Mouse (Mus musculus): Measurements from ENCODE around the gene Rrp9. TPM values are rescaled to one million over a fixed set of nuclear protein-coding genes. Genes with fewer than 3 reads are reported as not detected.

The Rrp9 gene
- total RNA-seq, 2 experiments from 2014 or later, result 3.5 to 6.4 TPM

DNA sequence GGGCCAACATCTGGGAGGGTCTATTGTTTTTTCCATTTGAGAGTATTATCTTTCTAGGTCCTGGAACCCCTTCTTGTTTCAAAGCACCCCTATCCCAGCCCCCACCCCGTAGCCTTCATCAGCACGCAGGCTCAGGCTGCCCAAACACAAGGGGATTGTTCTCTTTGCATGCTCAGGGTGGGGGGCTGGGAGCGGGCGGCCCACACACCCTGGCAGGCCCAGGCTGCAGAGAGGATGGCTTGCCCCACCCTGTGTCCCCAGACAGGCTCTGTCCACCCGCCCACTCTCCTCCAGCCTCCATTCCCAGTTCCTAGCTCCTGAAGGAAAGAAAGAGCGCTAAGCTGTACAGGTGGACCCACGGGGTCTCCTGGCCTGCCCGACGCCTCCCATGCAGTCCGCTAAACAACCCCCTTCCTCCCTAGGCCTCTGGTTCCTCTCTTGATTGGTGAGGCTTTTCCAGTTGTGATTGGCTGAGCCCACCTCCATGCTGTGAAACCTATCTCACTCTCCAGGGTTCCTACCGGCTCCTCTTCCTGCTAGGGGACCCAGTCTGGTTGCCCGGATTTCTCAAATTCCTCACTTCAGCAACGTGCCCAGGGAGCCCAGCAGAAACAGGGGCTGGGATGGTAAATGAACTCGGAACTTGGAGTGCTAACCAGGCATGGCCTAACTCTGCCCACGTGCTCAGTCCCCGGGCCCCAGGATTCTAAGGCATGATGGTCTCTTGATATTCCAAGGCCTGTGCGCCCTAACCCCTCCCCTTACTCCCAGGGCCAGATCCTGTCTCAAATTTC lies 20.7 kb upstream of the Rrp9 start:
- no peak for ATAC-seq (replicated peaks; ENCODE audit: low FRiP score, poor library complexity, severe bottlenecking)

DNA sequence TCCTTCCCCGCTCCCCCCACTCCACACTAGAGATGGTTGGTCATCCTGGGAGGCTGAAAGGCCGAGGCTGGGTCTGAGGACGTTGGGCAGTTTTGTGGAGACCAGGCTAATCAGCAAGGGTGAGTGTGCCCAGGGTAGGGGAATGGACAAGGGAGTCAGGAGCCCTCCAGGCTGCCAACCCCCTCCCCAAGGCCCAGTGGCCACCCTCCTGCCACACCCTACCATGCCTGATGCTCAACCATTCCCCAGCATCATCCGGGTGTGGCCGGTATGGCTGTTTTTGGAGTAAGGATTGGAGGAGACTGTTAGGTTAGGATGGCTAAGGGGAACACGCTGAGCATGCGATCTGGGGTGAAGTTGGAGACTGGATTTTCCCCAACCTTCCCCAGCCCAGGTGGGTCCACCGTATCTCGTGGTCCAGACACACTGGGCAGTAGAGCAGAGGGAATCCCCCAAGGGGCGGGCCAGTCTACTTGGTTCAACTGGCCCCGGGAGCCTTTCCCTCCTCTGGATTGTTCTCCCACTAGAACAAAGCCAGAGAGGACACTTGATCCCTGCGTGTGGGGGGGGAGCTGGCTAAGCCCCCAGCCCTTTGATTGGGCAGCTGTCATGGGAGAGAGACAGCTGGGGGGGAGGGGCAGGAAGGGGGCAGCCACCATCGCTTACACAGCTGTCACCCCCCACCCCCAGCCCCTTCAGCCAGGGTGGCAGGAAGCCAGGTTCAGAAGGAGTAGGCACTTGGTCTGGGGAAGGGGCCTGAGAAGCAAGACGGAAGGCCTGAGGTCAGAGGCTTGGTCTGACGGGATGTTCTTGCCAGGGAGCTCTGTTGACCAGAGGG lies 19.2 kb upstream of the Rrp9 start:
- ATAC-seq (replicated peaks; ENCODE audit: low FRiP score, poor library complexity, severe bottlenecking), result no peak

DNA sequence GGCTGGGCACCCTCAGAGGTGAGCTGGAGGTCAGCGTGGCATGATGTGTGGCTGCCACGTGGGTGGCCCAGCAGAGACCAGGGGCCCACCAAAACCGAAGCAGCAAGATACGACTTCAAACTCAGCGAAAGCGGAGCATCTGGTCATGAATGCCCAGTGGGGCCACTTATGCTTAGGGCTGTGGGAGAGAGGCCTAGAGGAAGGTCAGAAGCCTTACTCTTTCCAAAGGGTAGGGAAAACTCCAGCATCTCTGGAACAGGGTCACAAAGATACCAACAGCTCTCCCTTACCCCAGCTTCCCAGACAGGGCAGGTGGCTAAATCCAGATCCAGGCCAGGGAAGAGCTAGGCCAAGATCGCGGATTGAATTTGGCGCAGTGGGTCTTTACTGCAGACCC lies 18.6 kb upstream of the Rrp9 start:
- ATAC-seq (replicated peaks; ENCODE audit: low FRiP score, poor library complexity, severe bottlenecking), result no peak

DNA sequence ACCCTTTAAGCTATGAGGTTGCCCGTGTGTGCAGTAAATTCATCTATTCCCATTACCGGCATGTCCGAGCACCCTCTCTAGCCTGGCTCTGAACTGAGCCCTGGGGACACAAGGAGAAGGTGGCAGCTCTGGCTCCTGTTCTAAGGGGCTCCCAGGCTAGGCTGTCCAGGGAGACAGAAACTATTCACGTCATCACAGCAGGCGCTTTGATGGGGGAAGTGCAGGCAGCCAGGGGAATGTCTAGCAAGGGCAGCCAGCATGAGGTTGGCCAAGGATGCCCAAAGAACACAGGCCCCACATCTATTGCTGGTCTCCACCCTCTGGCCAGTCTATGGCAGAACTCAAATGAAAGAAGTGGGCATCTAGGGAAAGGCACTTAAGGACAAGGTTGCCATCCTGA lies 17.8 kb upstream of the Rrp9 start:
- ATAC-seq (replicated peaks; ENCODE audit: low FRiP score, poor library complexity, severe bottlenecking), result no peak

GRCm38 (mm10) chr9:106459946-106460345 lies 15.8 kb upstream of the Rrp9 start:
- ATAC-seq (replicated peaks; ENCODE audit: low FRiP score, poor library complexity, severe bottlenecking), result no peak

DNA sequence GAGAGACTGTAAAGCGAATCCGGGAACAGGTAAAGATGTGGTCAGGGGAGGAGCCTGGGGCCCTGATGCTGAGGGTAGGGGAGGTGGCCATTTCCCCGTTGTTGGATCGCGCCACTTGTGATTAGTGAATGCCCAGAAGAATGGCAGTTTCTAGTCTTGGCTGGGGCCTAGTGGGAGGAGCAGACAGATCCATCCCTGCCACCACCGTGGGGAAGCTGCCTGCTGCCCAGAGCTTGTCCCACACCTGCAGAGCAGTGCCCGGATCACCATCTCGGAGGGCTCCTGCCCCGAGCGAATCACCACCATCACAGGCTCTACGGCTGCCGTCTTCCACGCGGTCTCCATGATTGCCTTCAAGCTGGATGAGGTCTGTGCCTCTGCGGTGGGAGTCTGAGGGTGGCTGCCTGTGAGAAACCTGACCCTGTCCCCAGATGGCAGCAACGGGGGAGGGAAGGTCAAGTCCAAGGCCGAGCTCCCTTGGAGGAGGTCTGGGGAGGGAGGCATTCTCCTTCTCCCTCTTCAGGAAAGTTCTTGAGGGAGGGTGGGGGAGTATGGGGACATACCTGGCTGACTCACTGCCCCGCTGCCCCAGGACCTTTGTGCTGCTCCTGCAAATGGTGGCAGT lies 15.2 kb upstream of the Rrp9 start:
- no peak for ATAC-seq (replicated peaks; ENCODE audit: low FRiP score, poor library complexity, severe bottlenecking)

GRCm38 (mm10) chr9:106461026-106461415 lies 14.7 kb upstream of the Rrp9 start:
- ATAC-seq (replicated peaks; ENCODE audit: low FRiP score, poor library complexity, severe bottlenecking), result no peak

DNA sequence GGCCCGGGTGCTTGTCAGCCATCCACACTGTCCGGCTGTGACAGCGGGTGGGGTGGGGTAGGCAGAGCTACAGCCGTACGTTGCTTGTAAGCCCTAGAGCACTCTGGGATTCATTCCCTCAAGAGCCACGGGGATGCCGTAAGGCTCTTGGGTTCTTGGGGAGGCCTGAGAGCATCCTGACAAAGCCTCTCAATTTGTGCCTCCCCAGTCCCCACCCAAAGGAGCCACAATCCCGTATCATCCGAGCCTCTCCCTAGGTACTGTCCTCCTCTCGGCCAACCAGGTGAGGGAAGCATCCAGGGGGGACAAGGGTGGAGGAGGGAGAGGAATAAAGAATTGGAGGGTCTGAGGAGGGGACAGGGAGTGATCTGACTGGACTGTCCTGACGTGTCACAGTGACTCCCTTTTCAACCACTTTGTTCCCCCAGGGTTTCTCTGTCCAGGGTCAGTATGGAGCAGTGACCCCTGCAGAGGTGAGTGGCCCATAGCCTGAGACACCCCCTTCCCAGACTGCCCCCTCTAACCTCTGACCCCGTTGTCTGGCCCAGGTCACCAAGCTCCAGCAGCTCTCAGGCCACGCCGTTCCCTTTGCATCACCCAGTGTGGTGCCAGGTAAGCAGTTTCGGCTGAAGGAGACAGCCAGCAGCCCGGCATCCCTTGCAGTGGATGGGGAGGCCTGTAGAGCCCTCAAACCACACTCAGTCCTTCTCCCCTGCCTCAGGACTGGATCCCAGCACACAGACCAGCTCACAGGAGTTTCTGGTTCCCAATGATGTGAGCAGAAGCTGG lies 13.9 kb upstream of the Rrp9 start:
- no peak for ATAC-seq (replicated peaks; ENCODE audit: low FRiP score, poor library complexity, severe bottlenecking)

- no peak for ATAC-seq (replicated peaks; ENCODE audit: low FRiP score, poor library complexity, severe bottlenecking)
Observed at GRCm38 (mm10) chr9:106462430-106462800, 13.3 kb upstream of the Rrp9 start.

DNA sequence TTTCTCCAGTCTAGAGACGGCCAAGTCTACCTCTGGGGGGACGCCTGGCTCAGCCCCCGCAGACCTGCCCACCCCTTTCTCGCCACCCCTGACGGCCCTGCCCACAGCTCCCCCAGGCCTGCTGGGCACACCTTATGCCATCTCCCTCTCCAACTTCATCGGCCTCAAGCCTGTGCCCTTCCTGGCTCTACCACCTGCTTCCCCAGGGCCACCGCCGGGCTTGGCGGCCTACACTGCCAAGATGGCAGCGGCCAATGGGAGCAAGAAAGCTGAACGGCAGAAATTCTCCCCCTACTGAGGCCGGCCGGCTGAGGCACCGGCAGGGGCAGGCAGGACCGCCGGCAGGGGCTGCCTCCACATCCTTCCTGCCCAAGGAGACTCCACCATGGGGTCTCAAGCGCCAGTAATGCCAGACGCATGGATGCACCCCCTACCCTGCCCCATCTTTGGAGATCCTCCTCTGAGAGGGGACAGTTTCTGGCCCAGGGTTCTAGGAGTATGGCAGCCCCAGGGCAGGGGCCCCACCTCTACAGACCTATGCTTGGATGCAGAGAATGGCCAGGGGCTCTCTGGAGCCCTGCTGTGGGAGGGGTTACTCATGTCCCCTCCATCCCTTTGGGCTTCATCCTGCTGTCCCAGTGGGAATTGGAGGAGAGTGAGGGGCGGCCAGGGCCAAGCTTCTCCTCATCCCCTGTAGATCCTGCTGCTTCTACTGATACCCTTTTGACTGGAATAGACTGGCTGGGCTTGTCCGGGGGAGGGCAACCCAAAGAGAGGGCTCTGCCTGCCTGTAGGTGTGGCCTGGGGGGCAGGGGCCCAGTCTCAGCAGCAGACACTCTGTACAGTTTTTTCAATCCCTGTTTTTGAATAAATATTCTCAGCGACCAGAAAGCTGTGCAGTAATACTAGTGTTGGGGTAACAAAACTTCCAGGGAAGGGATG lies 12.4 kb upstream of the Rrp9 start:
- ATAC-seq (replicated peaks; ENCODE audit: low FRiP score, poor library complexity, severe bottlenecking), result no peak

GRCm38 (mm10) chr9:106464751-106465541 lies 10.8 kb upstream of the Rrp9 start:
- ATAC-seq (replicated peaks; ENCODE audit: low FRiP score, poor library complexity, severe bottlenecking), result no peak

- ATAC-seq (replicated peaks; ENCODE audit: low FRiP score, poor library complexity, severe bottlenecking), result no peak
Observed at GRCm38 (mm10) chr9:106465571-106466200, 10.1 kb upstream of the Rrp9 start, which contains the start of gene Gpr62. Gene Gpr62 (minus strand): TSS chr9:106465938.

GRCm38 (mm10) chr9:106466721-106467120 lies 9.0 kb upstream of the Rrp9 start:
- ATAC-seq (replicated peaks; ENCODE audit: low FRiP score, poor library complexity, severe bottlenecking), result no peak

DNA sequence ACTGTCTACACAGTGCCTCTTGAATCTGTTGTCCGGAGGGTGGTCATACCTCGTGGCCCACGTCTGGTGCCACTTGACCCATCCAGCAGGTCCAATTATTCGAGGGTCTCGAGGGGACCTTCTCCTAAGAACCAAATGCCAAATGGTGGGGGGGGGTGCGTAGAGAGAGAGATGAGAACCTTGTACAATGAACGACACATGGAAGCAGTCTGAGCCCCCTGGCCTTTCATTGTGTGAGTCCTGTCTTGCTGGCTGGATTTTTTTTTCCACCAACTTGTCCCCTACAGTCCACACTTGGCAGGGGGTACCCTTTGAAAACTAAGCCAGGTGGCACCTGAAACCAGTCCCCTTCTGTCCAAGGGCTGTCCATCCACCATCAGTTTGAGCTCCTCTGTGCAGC lies 8.0 kb upstream of the Rrp9 start:
- ATAC-seq (replicated peaks; ENCODE audit: low FRiP score, poor library complexity, severe bottlenecking), result no peak

DNA sequence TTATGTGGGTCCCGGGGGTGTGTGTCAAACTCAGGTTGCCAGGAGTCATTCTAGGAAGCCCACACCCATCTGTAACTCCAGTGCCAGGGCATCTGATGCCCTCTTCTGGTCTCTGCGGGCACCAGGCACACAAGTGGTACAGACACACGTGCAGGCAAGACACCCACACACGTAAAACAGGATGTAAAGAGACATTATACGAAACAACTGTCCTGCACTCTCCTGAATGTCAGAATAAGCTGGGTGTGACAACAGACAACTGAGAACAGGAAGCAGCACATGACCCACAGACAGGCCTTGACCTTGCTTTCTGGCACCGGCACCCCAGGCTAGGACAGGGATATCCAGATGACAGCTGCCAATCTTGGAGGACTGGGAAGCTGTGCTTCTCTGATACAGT lies 6.4 kb upstream of the Rrp9 start:
- no peak for ATAC-seq (replicated peaks; ENCODE audit: low FRiP score, poor library complexity, severe bottlenecking)

DNA sequence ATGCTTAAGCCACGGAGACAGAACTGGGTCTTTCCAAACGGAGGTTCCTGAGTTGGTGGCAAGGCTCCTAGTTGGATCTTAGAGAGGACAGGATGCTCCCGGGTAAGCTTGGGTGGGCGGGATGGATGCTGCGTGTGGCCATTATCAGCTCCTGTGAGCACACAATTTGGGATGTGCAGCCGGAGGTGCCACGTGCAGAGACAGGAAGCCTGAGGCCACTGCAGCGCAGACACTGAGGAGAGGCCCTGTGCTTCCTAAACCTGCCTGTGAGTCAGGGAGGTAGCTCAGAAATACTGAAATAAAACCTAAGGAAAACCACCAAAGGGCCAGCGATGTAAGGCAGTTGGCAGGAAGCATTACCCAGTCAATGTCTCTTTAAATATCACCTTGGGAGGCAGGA lies 6.0 kb upstream of the Rrp9 start:
- no peak for ATAC-seq (replicated peaks; ENCODE audit: low FRiP score, poor library complexity, severe bottlenecking)

GRCm38 (mm10) chr9:106470991-106471750 lies 4.6 kb upstream of the Rrp9 start:
- no peak for ATAC-seq (replicated peaks; ENCODE audit: low FRiP score, poor library complexity, severe bottlenecking)

Measured in erythroblast, adult 5-6 weeks (primary cell).